In genomic region chr17:19778994-19779393, GRCm38 (mm10) we compare ENCODE assay signal across 38 mouse cellular contexts. TPM values are rescaled to one million over a fixed set of nuclear protein-coding genes. Genes with fewer than 3 reads are reported as not detected.
"Had no signal": no experiment of that assay in that cellular context is flagged by ENCODE, and none has a peak within 500 bp of the region (broad histone marks: within the 10 kb centered on the region; RNA-seq: fewer than 3 reads in every experiment).

No protein-coding gene starts in this region.

- DNase-seq: cerebellum, adult 9-10 months; cerebellum, adult 9-11 months; cerebellum, postnatal 10 days; cerebellum, postnatal 14 days; cerebellum, postnatal 25 days; cerebellum, postnatal 36 days; embryo, embryonic 11 days; forebrain, postnatal 0 days; gastrocnemius, adult 2 months; gastrocnemius, postnatal 10 days; gastrocnemius, postnatal 14 days; gastrocnemius, postnatal 25 days; gastrocnemius, postnatal 36 days; heart, adult 18-20 months had no signal

- H3K27me3 ChIP-seq: embryonic facial prominence, embryonic 12.5 days; embryonic facial prominence, embryonic 13.5 days; embryonic facial prominence, embryonic 15.5 days; forebrain, embryonic 12.5 days; forebrain, embryonic 13.5 days; forebrain, embryonic 15.5 days had no signal

- H3K9ac ChIP-seq: embryonic facial prominence, embryonic 12.5 days; embryonic facial prominence, embryonic 13.5 days; embryonic facial prominence, embryonic 15.5 days; forebrain, embryonic 12.5 days; forebrain, embryonic 13.5 days; forebrain, embryonic 15.5 days; forebrain, postnatal 0 days had no signal

- H3K36me3 ChIP-seq: embryonic facial prominence, embryonic 10.5 days; embryonic facial prominence, embryonic 12.5 days; embryonic facial prominence, embryonic 13.5 days; embryonic facial prominence, embryonic 15.5 days; forebrain, embryonic 10.5 days; forebrain, embryonic 12.5 days; forebrain, embryonic 15.5 days; heart, embryonic 10.5 days had no signal

- H3K9me3 ChIP-seq: embryonic facial prominence, embryonic 12.5 days; embryonic facial prominence, embryonic 15.5 days had no signal

- H3K27ac ChIP-seq: embryonic facial prominence, embryonic 10.5 days; embryonic facial prominence, embryonic 12.5 days; embryonic facial prominence, embryonic 13.5 days; embryonic facial prominence, embryonic 15.5 days; forebrain, embryonic 10.5 days; forebrain, embryonic 12.5 days; forebrain, embryonic 13.5 days; forebrain, embryonic 15.5 days; gastrocnemius, adult 2 months; heart, embryonic 10.5 days had no signal

- H3K4me3 ChIP-seq: embryonic facial prominence, embryonic 10.5 days; embryonic facial prominence, embryonic 12.5 days; embryonic facial prominence, embryonic 13.5 days; embryonic facial prominence, embryonic 15.5 days; erythroblast, embryonic 14.5 days; forebrain, embryonic 10.5 days; forebrain, embryonic 12.5 days; forebrain, embryonic 13.5 days; forebrain, embryonic 15.5 days; gastrocnemius, adult 2 months; heart, embryonic 10.5 days had no signal

- H3K4me1 ChIP-seq: embryonic facial prominence, embryonic 10.5 days; embryonic facial prominence, embryonic 12.5 days; embryonic facial prominence, embryonic 13.5 days; embryonic facial prominence, embryonic 15.5 days; forebrain, embryonic 10.5 days; forebrain, embryonic 12.5 days; forebrain, embryonic 13.5 days; forebrain, embryonic 15.5 days; heart, embryonic 10.5 days had no signal

RNA-seq across cellular contexts. Expression of gene Vmn2r103, which starts 5.8 kb away (rescaled TPM):
- total RNA-seq: common myeloid progenitor, adult 5-6 weeks; forebrain, postnatal 0 days; gastrocnemius, adult 18-20 months; gastrocnemius, adult 2 months; gastrocnemius, adult 8-10 months; gastrocnemius, postnatal 10 days; gastrocnemius, postnatal 14 days; gastrocnemius, postnatal 25 days; gastrocnemius, postnatal 36 days; gastrocnemius, postnatal 4 days; granulocyte monocyte progenitor cell, adult 5-6 weeks; heart, adult 18-20 months; heart, adult 8-10 months had no signal
- polyA plus RNA-seq: cortical plate, adult 2 months; embryonic facial prominence, embryonic 10.5 days; embryonic facial prominence, embryonic 11.5 days; embryonic facial prominence, embryonic 12.5 days; embryonic facial prominence, embryonic 13.5 days; embryonic facial prominence, embryonic 14.5 days; embryonic facial prominence, embryonic 15.5 days; erythroblast, embryonic 14.5 days; forebrain, embryonic 10.5 days; forebrain, embryonic 11.5 days; forebrain, embryonic 12.5 days; forebrain, embryonic 13.5 days; forebrain, embryonic 14.5 days; forebrain, embryonic 15.5 days; forebrain, embryonic 16.5 days; forebrain, postnatal 0 days; frontal cortex, adult 2 months; gonadal fat pad, adult 2 months; heart, embryonic 10.5 days had no signal
